Comparison of ENCODE assay signal across 11 mouse cellular contexts in genomic region chr9:121446431-121446831, GRCm38 (mm10). TPM values are rescaled to one million over a fixed set of nuclear protein-coding genes. Genes with fewer than 3 reads are reported as not detected.
DNase-seq lines count a peak whose midpoint lies in the region; ATAC-seq lines count a peak whose summit lies in the region.
"Had no signal": no experiment of that assay in that cellular context is flagged by ENCODE, and none has a peak within 500 bp of the region (broad histone marks: within the 10 kb centered on the region; RNA-seq: fewer than 3 reads in every experiment).

No protein-coding gene starts in this region.

- DNase-seq in cerebellum, adult 11-12 months: peak; percentile 69
- peak; percentile 86 for DNase-seq in brain, adult 2 months (ENCODE audit: low read depth, low spot score)
- peak; percentile 48 to 50 for DNase-seq in cerebellum, postnatal 36 days
- DNase-seq in left cerebral cortex, postnatal 14 days (ENCODE audit: low spot score in 2 of 2): peak; percentile 49 to 59
- no peak for DNase-seq in natural killer cell, adult 2 months (ENCODE audit: low spot score in 2 of 2)
- DNase-seq in kidney, adult 18-20 months: no peak
- DNase-seq: heart, postnatal 4 days; kidney, adult 8-10 months; thymus, adult 18-20 months had no signal

- no peak for ATAC-seq in cerebellum, adult (ENCODE audit: insufficient number of reproducible peaks, low FRiP score, low TSS enrichment)
- ATAC-seq in erythroid progenitor cell, adult 5-6 weeks (replicated peaks; ENCODE audit: low FRiP score, poor library complexity, severe bottlenecking): no peak

- intact Hi-C loops in left cerebral cortex, postnatal 14 days (cut with DNase I): loop anchor here (2.0 kb wide), 1 partner anchor 54 kb away; no protein-coding TSS in a partner anchor

RNA-seq across cellular contexts. Expression of gene Cck, which starts 49.1 kb away (rescaled TPM):
- 100 to 1,000 TPM; 625 to 626 TPM for total RNA-seq in left cerebral cortex, postnatal 14 days (2021)
- total RNA-seq in erythroid progenitor cell, adult 5-6 weeks (2015; ENCODE audit: low replicate concordance): not detected in 2 replicates
- not detected in 2 replicates for total RNA-seq in erythroid progenitor cell, adult 5-6 weeks (2017; ENCODE audit: low replicate concordance)

Comparison
In these comparisons a context has a peak if more than half of its experiments do, and no peak if none do; other contexts are left out.
1. DNase-seq: peak in cerebellum, adult 11-12 months (single experiment), brain, adult 2 months (single experiment), cerebellum, postnatal 36 days (2 of 2) and left cerebral cortex, postnatal 14 days (2 of 2); none in natural killer cell, adult 2 months (0 of 2) and kidney, adult 18-20 months (single experiment).
2. RNA of gene Cck, which starts 49.1 kb away (total RNA-seq): 625 to 626 TPM in left cerebral cortex, postnatal 14 days; not detected in erythroid progenitor cell, adult 5-6 weeks; every median in the first group is over 100 times any median in the second.